Mouse (Mus musculus) ES-E14 (cell line): ENCODE data around the gene Atg9b. TPM values are rescaled to one million over a fixed set of nuclear protein-coding genes. Genes with fewer than 3 reads are reported as not detected.

Source experiments
- DNase-seq: peaks from one replicate; pipeline ENCODE4 v3.0.0-alpha.2; 2013; ENCODE audit warnings: low read depth, low spot score
- H3K27ac ChIP-seq: 2 replicates; pipeline ENCODE4 v1.5.1; 2012; ENCODE audit warnings: low read depth, mild to moderate bottlenecking, low read length, moderate library complexity, mixed read lengths; ENCODE audit not compliant: poor library complexity, insufficient read depth, severe bottlenecking
- H3K36me3 ChIP-seq: 2 replicates; pipeline ENCODE4 v1.6.1; 2012; ENCODE audit warnings: mild to moderate bottlenecking, low read length, moderate library complexity, mixed read lengths; ENCODE audit not compliant: control insufficient read depth, poor library complexity, insufficient read depth, severe bottlenecking
- H3K4me1 ChIP-seq, 2 experiments: fragments of 150-350 bp in 1 of 2; sonication (generic) in 1 of 2; 2 replicates each; pipeline ENCODE4 v1.6.1; 2012; ENCODE audit warnings: low read length in 2 of 2, mild to moderate bottlenecking in 1 of 2, mixed read lengths in 1 of 2; ENCODE audit not compliant: control insufficient read depth in 2 of 2, insufficient read depth in 2 of 2, poor library complexity in 1 of 2
- H3K4me3 ChIP-seq, 2 experiments: fragments of 150-350 bp in 1 of 2; sonication (generic) in 1 of 2; 2 replicates each; pipeline ENCODE4 v1.5.1; 2012; ENCODE audit warnings: low read length in 2 of 2, low read depth in 1 of 2, mild to moderate bottlenecking in 1 of 2, mixed read lengths in 1 of 2; ENCODE audit not compliant: insufficient read depth in 1 of 2, poor library complexity in 1 of 2, severe bottlenecking in 1 of 2
- H3K9ac ChIP-seq: 2 replicates; pipeline ENCODE4 v1.6.1; 2012; ENCODE audit warnings: low read depth, mild to moderate bottlenecking, low read length, mixed read lengths; ENCODE audit not compliant: poor library complexity, insufficient read depth, severe bottlenecking
- H3K9me3 ChIP-seq: fragments of 150-350 bp; sonication (generic); 2 replicates; pipeline ENCODE4 v1.6.1; 2012; ENCODE audit warnings: low read depth, mild to moderate bottlenecking, low read length; ENCODE audit not compliant: control insufficient read depth, insufficient read depth
- CHD2 ChIP-seq: IDR thresholded peaks from 2 replicates; pipeline ENCODE4 v1.6.1; 2014; ENCODE audit warnings: mild to moderate bottlenecking, low read depth, low read length, inconsistent platforms
- HCFC1 ChIP-seq: IDR thresholded peaks from 2 replicates; pipeline ENCODE4 v1.6.1; 2012; ENCODE audit warnings: low read length, inconsistent platforms, borderline replicate concordance; ENCODE audit not compliant: insufficient read depth
- MAFK ChIP-seq: IDR thresholded peaks from 2 replicates; pipeline ENCODE4 v1.6.1; 2014; ENCODE audit warnings: mild to moderate bottlenecking, low read depth, low read length, inconsistent platforms; ENCODE audit not compliant: insufficient read depth
- ZC3H11A ChIP-seq: IDR thresholded peaks from 2 replicates; pipeline ENCODE4 v1.6.1; 2012; ENCODE audit warnings: low read depth, mild to moderate bottlenecking, inconsistent platforms, low read length, borderline replicate concordance
- ZNF384 ChIP-seq: IDR thresholded peaks from 2 replicates; pipeline ENCODE4 v1.6.1; 2012; ENCODE audit warnings: low read depth, low read length, inconsistent platforms
- in situ Hi-C, 2 experiments: fragments of 600-800 bp; cut with MboI; formaldehyde crosslinking; loops; one replicate each; pipeline ENCODE4 v1.15.1; 2025; ENCODE audit warnings: low sequenced_read_pairs in 2 of 2, inconsistent platforms in 1 of 2; ENCODE audit not compliant: unreplicated experiment in 2 of 2
- total RNA-seq: library from RNA; depleted of rRNA; stranded (reverse); fragments of 300-350 nt; gene quantifications from 2 replicates; pipeline ENCODE4 v1.2.3, GENCODE M21; 2012

The Atg9b gene
- total RNA-seq, 1 experiment, result 3.7 TPM

GRCm38 (mm10) chr5:24392724-24393123 is 781 bp upstream of the Atg9b start:
- TF ChIP-seq CHD2, result no peak
- TF ChIP-seq ZC3H11A, result no peak
- no peak for TF ChIP-seq HCFC1
- TF ChIP-seq ZNF384, result no peak
- TF ChIP-seq MAFK, result no peak
- Histone ChIP-seq H3K9me3 (no peaks in the 10 kb centered on the region), H3K4me1 (peaks cover 3 to 12% of the 10 kb centered on the region in 2 experiments; a peak in 2 of 4 replicates), H3K27ac (no peak overlapping the region), H3K36me3 (no peaks in the 10 kb centered on the region), H3K9ac (no peak overlapping the region), H3K4me3 (no peak overlapping the region)
- DNase-seq, result no peak
- in situ Hi-C loops, result no loop called here

DNA sequence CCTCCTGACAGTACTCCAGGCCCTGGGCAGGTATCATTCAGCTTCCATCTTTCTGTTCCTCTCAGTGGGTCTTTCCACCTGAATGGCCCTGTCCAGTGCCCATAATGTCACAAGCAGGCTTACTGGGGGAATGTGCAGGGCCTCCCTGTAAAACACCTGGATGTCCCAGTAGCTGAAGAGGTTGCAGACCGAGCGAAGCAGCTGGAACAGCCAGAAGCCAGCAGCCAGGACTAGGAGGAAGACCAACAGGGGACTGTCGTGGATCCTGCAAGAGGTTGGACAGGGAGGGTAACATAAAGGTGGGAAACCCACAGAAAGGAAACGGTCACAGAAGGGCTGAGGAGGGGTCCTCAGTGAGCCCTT is 2.3 kb downstream of the Atg9b start:
- in situ Hi-C loops, result no loop called here
- Histone ChIP-seq H3K9me3 (no peaks in the 10 kb centered on the region), H3K9ac (no peak overlapping the region), H3K4me3 (peak overlapping the region in 1 of 2 experiments; percentile 14; a peak in 1 of 4 replicates), H3K36me3 (no peaks in the 10 kb centered on the region), H3K27ac (0 out of 2 replicates have a peak overlapping the region, but pooled peaks have one; percentile 34), H3K4me1 (peaks cover 3 to 14% of the 10 kb centered on the region in 2 experiments; a peak in 2 of 4 replicates)
- no peak for DNase-seq
- TF ChIP-seq ZC3H11A (no peak), MAFK (no peak), ZNF384 (no peak), HCFC1 (no peak), CHD2 (no peak)

DNA sequence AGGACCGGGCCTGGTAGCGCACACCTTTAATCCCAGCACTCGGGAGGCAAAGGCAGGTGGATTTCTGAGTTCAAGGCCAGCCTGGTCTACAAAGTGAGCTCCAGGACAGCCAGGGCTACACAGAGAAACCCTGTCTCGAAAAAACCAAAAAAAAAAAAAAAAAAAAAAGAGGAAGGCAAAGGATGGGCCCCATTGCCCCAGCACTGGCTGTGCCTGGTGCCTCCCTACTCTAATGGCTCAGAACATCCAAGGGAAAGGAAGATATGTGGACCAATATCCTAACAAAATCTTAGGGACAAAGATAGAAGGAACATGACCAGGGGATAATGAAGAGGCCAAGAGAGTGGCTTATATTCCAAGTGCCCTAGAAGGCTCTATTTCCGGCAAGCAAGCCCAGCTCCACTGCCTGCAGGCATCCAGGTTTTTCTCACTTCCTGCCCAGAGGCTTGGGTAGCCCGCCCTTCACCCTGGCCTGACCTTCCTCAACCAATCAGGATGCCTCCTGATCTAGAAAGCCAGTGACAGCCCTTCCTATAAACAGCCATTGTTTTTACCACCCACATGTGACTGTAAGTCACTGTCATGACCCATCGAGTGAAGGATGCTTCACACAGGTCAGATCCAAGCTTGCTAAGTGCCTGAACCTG is 2.8 kb downstream of the Atg9b start:
- no peaks in the 10 kb centered on the region for H3K9me3 ChIP-seq
- no peak for DNase-seq
- H3K4me1 ChIP-seq, result peaks cover 4 to 14% of the 10 kb centered on the region in 2 experiments; a peak in 2 of 4 replicates
- peak overlapping the region in 1 of 2 experiments; percentile 14; a peak in 1 of 4 replicates for H3K4me3 ChIP-seq
- in situ Hi-C loops, result no loop called here
- no peak for TF ChIP-seq MAFK
- no peak for TF ChIP-seq CHD2
- no peak for TF ChIP-seq ZC3H11A
- no peak for TF ChIP-seq HCFC1
- TF ChIP-seq ZNF384, result no peak
- H3K27ac ChIP-seq, result 0 out of 2 replicates have a peak overlapping the region, but pooled peaks have one; percentile 34
- no peak overlapping the region; the same call in 1 of the 2 replicates for H3K9ac ChIP-seq
- no peaks in the 10 kb centered on the region for H3K36me3 ChIP-seq

DNA sequence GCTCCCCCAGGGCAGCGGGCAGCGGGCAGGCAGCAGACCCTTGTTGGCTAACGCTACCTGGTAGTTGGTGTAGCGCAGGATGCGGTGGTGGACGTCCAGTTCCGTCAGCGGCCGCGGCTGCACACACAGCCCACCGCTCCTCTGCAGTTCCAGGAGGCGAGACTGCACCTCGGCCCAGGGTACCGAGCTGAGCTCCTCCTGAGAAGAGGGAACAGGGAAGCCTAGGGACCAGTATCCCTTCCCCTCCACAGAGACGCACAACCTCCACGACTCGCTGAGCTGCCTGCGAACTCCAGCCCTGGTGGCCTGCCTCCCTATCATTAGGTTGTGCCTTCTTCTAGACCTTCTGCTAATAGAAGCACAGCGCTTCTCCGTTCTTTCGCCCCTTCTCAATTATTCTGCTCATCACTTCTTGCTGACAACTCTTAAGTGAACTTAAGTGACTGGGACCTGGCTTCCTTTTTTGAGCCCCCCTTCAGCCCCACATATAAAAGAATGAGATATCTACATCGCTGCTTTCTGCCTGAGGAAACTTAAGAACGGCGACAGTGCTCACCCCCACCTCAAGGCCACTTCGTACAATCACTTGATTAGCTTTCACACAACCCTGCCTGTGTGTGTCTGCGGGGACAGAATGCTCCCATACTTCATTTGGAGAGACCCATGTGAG is 3.6 kb downstream of the Atg9b start:
- in situ Hi-C loops, result no loop called here
- TF ChIP-seq ZC3H11A, result no peak
- no peak for TF ChIP-seq HCFC1
- TF ChIP-seq MAFK, result no peak
- no peak for TF ChIP-seq CHD2
- TF ChIP-seq ZNF384, result no peak
- Histone ChIP-seq H3K36me3 (no peaks in the 10 kb centered on the region), H3K27ac (no peak overlapping the region), H3K4me1 (peaks cover 2 to 10% of the 10 kb centered on the region in 2 experiments; a peak in 1 of 4 replicates), H3K9me3 (no peaks in the 10 kb centered on the region), H3K9ac (peak overlapping the region; percentile 60), H3K4me3 (peak overlapping the region; percentile 57 to 66)
- DNase-seq, result no peak
